Comparison of ENCODE assay signal across 13 mouse cellular contexts in genomic region chr9:94342011-94342410, GRCm38 (mm10).
DNase-seq lines count a peak whose midpoint lies in the region; ATAC-seq lines count a peak whose summit lies in the region.
"Had no signal": no experiment of that assay in that cellular context is flagged by ENCODE, and none has a peak within 500 bp of the region (broad histone marks: within the 10 kb centered on the region; RNA-seq: fewer than 3 reads in every experiment).

No protein-coding gene starts in this region.

- ATAC-seq in hindbrain, embryonic 12.5 days (ENCODE audit: low FRiP score): peak; percentile 91
- ATAC-seq in midbrain, embryonic 14.5 days (ENCODE audit: low FRiP score, low TSS enrichment): peak; percentile 85

- no peak overlapping the region for H3K9ac ChIP-seq in hindbrain, embryonic 12.5 days
- H3K9ac ChIP-seq in midbrain, embryonic 14.5 days (replicated peaks; ENCODE audit: low read length): no peak overlapping the region
- H3K9ac ChIP-seq: stomach, embryonic 15.5 days had no signal

- no peaks in the 10 kb centered on the region for H3K4me1 ChIP-seq in hindbrain, embryonic 12.5 days
- H3K4me1 ChIP-seq in midbrain, embryonic 14.5 days (ENCODE audit: control insufficient read depth, insufficient read depth, low read length): no peaks in the 10 kb centered on the region
- H3K4me1 ChIP-seq: stomach, embryonic 15.5 days had no signal

- no peaks in the 10 kb centered on the region for H3K27me3 ChIP-seq in hindbrain, embryonic 12.5 days
- no peaks in the 10 kb centered on the region for H3K27me3 ChIP-seq in midbrain, embryonic 14.5 days (ENCODE audit: control insufficient read depth, insufficient read depth, low read length)
- H3K27me3 ChIP-seq: stomach, embryonic 15.5 days had no signal

- H3K9me3 ChIP-seq in hindbrain, embryonic 12.5 days (replicated peaks): no peaks in the 10 kb centered on the region
- no peaks in the 10 kb centered on the region for H3K9me3 ChIP-seq in midbrain, embryonic 14.5 days (ENCODE audit: control insufficient read depth, low read length)
- H3K9me3 ChIP-seq: stomach, embryonic 15.5 days had no signal

- no peak overlapping the region for H3K27ac ChIP-seq in hindbrain, embryonic 12.5 days
- no peak overlapping the region for H3K27ac ChIP-seq in midbrain, embryonic 14.5 days (replicated peaks; ENCODE audit: low read depth, low read length)
- H3K27ac ChIP-seq: stomach, embryonic 15.5 days had no signal

- peak; percentile 25 to 28 for DNase-seq in right cerebral cortex, postnatal 10 days (ENCODE audit: low spot score in 2 of 2)
- no peak for DNase-seq in right cerebral cortex, adult 2 months (ENCODE audit: low spot score in 2 of 2)
- peak; percentile 72 for DNase-seq in midbrain, embryonic 14.5 days
- no peak for DNase-seq in kidney, postnatal 10 days
- no peak for DNase-seq in layer of hippocampus, postnatal 36 days
- no peak for DNase-seq in ovary, postnatal 14 days (ENCODE audit: low spot score)
- DNase-seq: adrenal gland, adult 8-10 months; gastrocnemius, postnatal 10 days; lung, adult 2 months; right cerebral cortex, postnatal 4 days; thymus, postnatal 36 days had no signal

- no peak overlapping the region for H3K4me2 ChIP-seq in hindbrain, embryonic 12.5 days (replicated peaks)
- no peak overlapping the region for H3K4me2 ChIP-seq in midbrain, embryonic 14.5 days (ENCODE audit: low read length)
- H3K4me2 ChIP-seq: stomach, embryonic 15.5 days had no signal

- 61% methylated on average over 4 of the region's 4 CpGs for WGBS in hindbrain, embryonic 12.5 days
- 34% methylated on average over 4 of the region's 4 CpGs for WGBS in midbrain, embryonic 14.5 days

- no peaks in the 10 kb centered on the region for H3K36me3 ChIP-seq in hindbrain, embryonic 12.5 days
- H3K36me3 ChIP-seq in midbrain, embryonic 14.5 days (ENCODE audit: control insufficient read depth, insufficient read depth, low read length): no peaks in the 10 kb centered on the region
- H3K36me3 ChIP-seq: stomach, embryonic 15.5 days had no signal

- no peak overlapping the region for H3K4me3 ChIP-seq in hindbrain, embryonic 12.5 days
- no peak overlapping the region for H3K4me3 ChIP-seq in midbrain, embryonic 14.5 days (replicated peaks; ENCODE audit: low read depth, low read length)
- H3K4me3 ChIP-seq: stomach, embryonic 15.5 days had no signal

Comparison
In these comparisons a context has a peak if more than half of its experiments do, and no peak if none do; other contexts are left out.
1. DNase-seq: peak in right cerebral cortex, postnatal 10 days (2 of 2) and midbrain, embryonic 14.5 days (single experiment); none in right cerebral cortex, adult 2 months (0 of 2), kidney, postnatal 10 days (single experiment), layer of hippocampus, postnatal 36 days (0 of 2) and ovary, postnatal 14 days (single experiment).